Mouse (Mus musculus) retina, postnatal 7 days (tissue): ENCODE measurements around the gene Jph3.
A peak's percentile ranks its signal among the peaks of the same experiment; 100 is the strongest.

Source experiments
- DNase-seq: peaks from one replicate; pipeline ENCODE4 v3.0.0-alpha.2; 2012; ENCODE audit warnings: low read depth, low spot score

The Jph3 gene

GRCm38 (mm10) chr8:121729323-121729722 lies at the start of gene Jph3:
TSS of gene Jph3 (plus strand) at chr8:121729623.
- no peak for DNase-seq

- no peak for DNase-seq
These were observed 48.5 kb upstream of the Jph3 start for GRCm38 (mm10) chr8:121680896-121681295.

GRCm38 (mm10) chr8:121681457-121681856 lies 48.0 kb upstream of the Jph3 start:
- no peak for DNase-seq

GRCm38 (mm10) chr8:121683083-121683832 lies 46.2 kb upstream of the Jph3 start:
- no peak for DNase-seq

- peak; percentile 36 for DNase-seq
These were observed 44.0 kb upstream of the Jph3 start for GRCm38 (mm10) chr8:121685419-121685818.

GRCm38 (mm10) chr8:121687455-121688161 lies 41.8 kb upstream of the Jph3 start:
- no peak for DNase-seq

GRCm38 (mm10) chr8:121688496-121688895 lies 40.9 kb upstream of the Jph3 start:
- DNase-seq = no peak

GRCm38 (mm10) chr8:121694453-121694852 lies 35.0 kb upstream of the Jph3 start:
- DNase-seq = no peak

- DNase-seq = no peak
These were observed 33.7 kb upstream of the Jph3 start for GRCm38 (mm10) chr8:121695585-121696184.

- DNase-seq = no peak
These were observed 31.4 kb upstream of the Jph3 start for GRCm38 (mm10) chr8:121697735-121698614.

GRCm38 (mm10) chr8:121698615-121699101 lies 30.8 kb upstream of the Jph3 start:
- DNase-seq = no peak

- DNase-seq = no peak
These were observed 29.5 kb upstream of the Jph3 start for GRCm38 (mm10) chr8:121699936-121700335.

GRCm38 (mm10) chr8:121705174-121705573 lies 24.2 kb upstream of the Jph3 start:
- DNase-seq = no peak

- no peak for DNase-seq
These were observed 22.5 kb upstream of the Jph3 start for GRCm38 (mm10) chr8:121706956-121707355.

GRCm38 (mm10) chr8:121708406-121708805 lies 21.0 kb upstream of the Jph3 start:
- DNase-seq = no peak

- no peak for DNase-seq
These were observed 11.9 kb upstream of the Jph3 start for GRCm38 (mm10) chr8:121717502-121717901.

- peak; percentile 86 for DNase-seq
These were observed 11.4 kb upstream of the Jph3 start for GRCm38 (mm10) chr8:121717982-121718425.

- no peak for DNase-seq
These were observed 10.5 kb upstream of the Jph3 start for GRCm38 (mm10) chr8:121718925-121719324.

- DNase-seq = no peak
These were observed 8.4 kb upstream of the Jph3 start for GRCm38 (mm10) chr8:121721072-121721471.

GRCm38 (mm10) chr8:121723846-121724245 lies 5.6 kb upstream of the Jph3 start:
- DNase-seq = no peak

- no peak for DNase-seq
These were observed 2.3 kb upstream of the Jph3 start for GRCm38 (mm10) chr8:121727164-121727563.
